Mouse (Mus musculus) hindbrain, embryonic 14.5 days (tissue): ENCODE data around the gene Zfp641. TPM values are rescaled to one million over a fixed set of nuclear protein-coding genes. Genes with fewer than 3 reads are reported as not detected.

Source experiments
- ATAC-seq: fragments of 200-750 bp; cut with Nextera tagmentation; 2 replicates; pipeline ENCODE4 v1.8.0; 2017; ENCODE audit warnings: moderate number of reproducible peaks, mild to moderate bottlenecking, moderate TSS enrichment, moderate library complexity; ENCODE audit not compliant: low FRiP score
- DNase-seq: peaks from one replicate; pipeline ENCODE4 v3.0.0-alpha.2; 2015; ENCODE audit warnings: low spot score
- H3K27ac ChIP-seq: fragments of 300-500 bp; sonication (generic); 2 replicates; pipeline ENCODE4 v1.5.1; 2014; ENCODE audit warnings: mild to moderate bottlenecking, moderate library complexity
- H3K27me3 ChIP-seq: fragments of 300-500 bp; sonication (generic); 2 replicates; pipeline ENCODE4 v1.6.1; 2014; ENCODE audit warnings: mild to moderate bottlenecking, low read length, mixed read lengths; ENCODE audit not compliant: control insufficient read depth, insufficient read depth
- H3K36me3 ChIP-seq: fragments of 300-500 bp; sonication (generic); replicated peaks from 2 replicates; pipeline ENCODE4 v1.6.1; 2014; ENCODE audit not compliant: control insufficient read depth, insufficient read depth
- H3K4me1 ChIP-seq: fragments of 300-500 bp; sonication (generic); replicated peaks from 2 replicates; pipeline ENCODE4 v1.6.1; 2014; ENCODE audit warnings: antibody characterized with exemption, low read length, mixed read lengths; ENCODE audit not compliant: control insufficient read depth, insufficient read depth
- H3K4me2 ChIP-seq: fragments of 300-500 bp; sonication (generic); replicated peaks from 2 replicates; pipeline ENCODE4 v1.6.1; 2014; ENCODE audit warnings: mild to moderate bottlenecking, moderate library complexity
- H3K4me3 ChIP-seq: fragments of 300-500 bp; sonication (generic); replicated peaks from 2 replicates; pipeline ENCODE4 v1.5.1; 2014; ENCODE audit warnings: mild to moderate bottlenecking, low read length
- H3K9ac ChIP-seq: fragments of 300-500 bp; sonication (generic); 2 replicates; pipeline ENCODE4 v1.6.1; 2014
- H3K9me3 ChIP-seq: fragments of 300-500 bp; sonication (generic); 2 replicates; pipeline ENCODE4 v1.6.1; 2016; ENCODE audit warnings: low read length; ENCODE audit not compliant: control insufficient read depth
- WGBS: fragments of 180-500 bp; shearing (Covaris S2); extraction: QIAGEN DNeasy Blood & Tissue Kit; methylation state at CpG from one replicate; pipeline ENCODE4 v1.1.7; 2014; 5-methylcytosine and 5-hydroxymethylcytosine counted together
- polyA plus RNA-seq: library from polyadenylated mRNA; unstranded; fragments of >200 nt; fragmentation: Nextera tagmentation; extraction: Ambion mirVana; gene quantifications from 2 replicates; pipeline ENCODE4 v1.2.1, GENCODE M21; 2014

The Zfp641 gene
- polyA plus RNA-seq, 1 experiment from 2014 or later = 12.2 TPM

GRCm38 (mm10) chr15:98256271-98256670 is 39.7 kb downstream of the Zfp641 start:
- WGBS = 94% methylated on average over 13 of the region's 13 CpGs

More at GRCm38 (mm10) chr15:98256271-98256670, 39.7 kb downstream of the Zfp641 start:
- Histone ChIP-seq H3K4me2 (no peak overlapping the region), H3K9ac (no peak overlapping the region), H3K4me1 (no peaks in the 10 kb centered on the region), H3K27ac (no peak overlapping the region), H3K27me3 (no peaks in the 10 kb centered on the region), H3K4me3 (no peak overlapping the region), H3K9me3 (no peaks in the 10 kb centered on the region), H3K36me3 (no peaks in the 10 kb centered on the region)
- DNase-seq = no peak
- no peak for ATAC-seq

Other genes with a start within 250 kb of the Zfp641 start
- 77.6 and 83.0 TPM in 2 replicates for gene Pfkm, start 203.6 kb downstream of the Zfp641 start, polyA plus RNA-seq
- 22.9 and 23.6 TPM in 2 replicates for gene Senp1, start 202.4 kb downstream of the Zfp641 start, polyA plus RNA-seq
- 66.2 and 66.8 TPM in 2 replicates for gene Asb8, start 130.5 kb downstream of the Zfp641 start, polyA plus RNA-seq
- gene Ccdc184, start 129.0 kb downstream of the Zfp641 start, polyA plus RNA-seq = 98.1 and 125 TPM in 2 replicates
- gene Olfr288, start 100.6 kb downstream of the Zfp641 start, polyA plus RNA-seq = not detected in 2 replicates
- not detected in 2 replicates for gene Gm44579, start 75.2 kb downstream of the Zfp641 start, polyA plus RNA-seq
- gene Olfr287, start 75.1 kb downstream of the Zfp641 start, polyA plus RNA-seq = 0.17 TPM in 1 of 2 replicates, not detected in the other
- not detected in 2 replicates for gene Olfr286, start 61.7 kb downstream of the Zfp641 start, polyA plus RNA-seq
- not detected in 2 replicates for gene H1fnt, start 38.9 kb downstream of the Zfp641 start, polyA plus RNA-seq
- gene Olfr285, start 21.2 kb upstream of the Zfp641 start, polyA plus RNA-seq = not detected in 2 replicates
- not detected in 2 replicates for gene Olfr284, start 44.8 kb upstream of the Zfp641 start, polyA plus RNA-seq
- gene Olfr283, start 84.8 kb upstream of the Zfp641 start, polyA plus RNA-seq = not detected in 2 replicates
- gene Olfr282, start 135.1 kb upstream of the Zfp641 start, polyA plus RNA-seq = not detected in 2 replicates
- not detected in 2 replicates for gene Olfr281, start 156.4 kb upstream of the Zfp641 start, polyA plus RNA-seq
- gene OR5BS1P, start 173.7 kb upstream of the Zfp641 start, polyA plus RNA-seq = not detected in 2 replicates
- gene Lalba, start 186.6 kb upstream of the Zfp641 start, polyA plus RNA-seq = not detected in 2 replicates
- not detected in 2 replicates for gene Olfr279, start 196.2 kb upstream of the Zfp641 start, polyA plus RNA-seq
- 99.5 and 100 TPM in 2 replicates for gene Kansl2, start 238.1 kb upstream of the Zfp641 start, polyA plus RNA-seq